Mouse (Mus musculus) heart, adult 8-10 months (tissue): ENCODE results near the gene Rai14. TPM values are rescaled to one million over a fixed set of nuclear protein-coding genes. Genes with fewer than 3 reads are reported as not detected.

Experiments used
- DNase-seq: peaks from one replicate; pipeline ENCODE4 v3.0.0; 2022; ENCODE audit warnings: low spot score
- total RNA-seq, 4 experiments: library from RNA; stranded (reverse); gene quantifications; 2 replicates each; pipeline ENCODE4 v1.2.4; 2022

Rai14 gene
- total RNA-seq, 4 experiments from 2014 or later: 3.3 to 4.1 (median 3.6) TPM

DNA sequence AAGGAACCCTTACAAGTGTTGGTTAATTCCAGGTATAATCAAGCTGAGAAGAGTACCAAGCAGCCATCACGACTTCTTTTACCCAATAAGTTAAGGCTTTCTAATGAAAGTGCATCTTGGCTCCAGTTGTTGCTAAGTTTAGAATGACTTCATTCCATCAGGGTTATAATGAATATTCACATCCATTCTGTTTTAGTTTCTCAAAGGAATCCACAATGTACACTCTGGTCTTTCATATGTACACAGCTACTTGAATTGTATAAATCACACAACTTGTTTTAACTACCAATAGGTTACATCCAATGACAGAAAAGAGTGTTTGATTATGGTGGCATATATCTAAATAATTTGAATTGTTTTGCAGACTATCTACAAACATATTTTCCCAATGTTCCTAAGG, 59.7 kb downstream of the Rai14 start:
- DNase-seq: no peak

DNA sequence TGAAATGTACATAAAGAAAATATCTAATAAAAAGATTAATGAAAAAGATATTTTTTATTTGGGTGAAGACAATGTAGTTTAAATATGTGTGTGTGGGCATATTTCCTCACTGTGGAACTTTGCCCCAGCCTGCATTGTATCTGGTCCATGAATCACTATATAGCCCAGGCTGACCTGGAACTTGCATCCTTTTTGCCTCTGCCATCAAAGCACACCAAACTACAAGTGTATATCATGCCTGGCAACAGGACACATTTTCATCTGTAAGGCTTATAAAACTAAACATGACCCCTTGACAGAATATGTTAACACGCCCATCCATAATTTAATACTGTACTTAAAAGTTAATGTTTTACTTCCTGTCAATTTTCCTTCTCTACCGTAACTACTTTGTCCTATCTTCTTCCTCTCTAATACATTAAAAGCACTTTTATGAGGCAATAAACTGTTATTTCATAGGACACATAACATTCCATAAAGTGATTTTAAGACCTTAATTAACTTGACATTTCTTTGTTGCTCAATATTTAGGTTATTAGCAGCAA, 61.4 kb downstream of the Rai14 start:
- DNase-seq: no peak

DNA sequence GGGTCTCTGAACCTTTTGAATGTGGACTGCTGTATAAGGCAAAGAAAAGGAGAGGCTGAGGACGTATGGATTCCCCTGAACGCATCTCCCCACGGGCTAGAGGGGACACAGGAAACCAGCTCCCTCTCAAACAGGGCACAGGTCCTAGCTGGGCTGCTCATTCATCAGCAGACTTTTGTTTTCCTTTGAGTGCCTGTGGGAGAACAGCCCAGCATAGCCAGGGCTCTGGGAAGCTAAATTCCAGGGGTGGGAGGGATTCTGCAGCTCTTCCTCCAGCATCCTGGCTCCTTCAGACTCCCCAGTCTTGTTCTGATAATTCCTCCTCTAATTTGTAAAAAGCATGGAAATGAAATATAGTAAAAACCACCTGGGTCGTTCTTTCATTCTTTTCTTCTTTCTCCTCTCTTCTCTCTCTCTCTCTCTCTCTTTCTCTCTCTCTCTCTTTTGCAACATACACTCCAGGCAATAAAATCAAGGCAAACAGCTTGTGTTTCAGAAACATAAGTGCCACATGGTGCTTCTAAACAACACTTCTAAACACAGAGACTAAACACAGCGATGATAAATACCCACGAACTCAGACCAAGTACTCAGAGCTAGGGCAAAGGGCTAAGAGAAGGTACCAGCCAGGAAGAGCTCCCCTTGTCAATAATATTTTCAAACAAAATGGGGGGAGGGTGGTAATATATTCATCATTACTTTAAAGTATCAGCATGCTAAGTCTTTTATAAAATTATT, 65.9 kb downstream of the Rai14 start:
- no peak for DNase-seq

DNA sequence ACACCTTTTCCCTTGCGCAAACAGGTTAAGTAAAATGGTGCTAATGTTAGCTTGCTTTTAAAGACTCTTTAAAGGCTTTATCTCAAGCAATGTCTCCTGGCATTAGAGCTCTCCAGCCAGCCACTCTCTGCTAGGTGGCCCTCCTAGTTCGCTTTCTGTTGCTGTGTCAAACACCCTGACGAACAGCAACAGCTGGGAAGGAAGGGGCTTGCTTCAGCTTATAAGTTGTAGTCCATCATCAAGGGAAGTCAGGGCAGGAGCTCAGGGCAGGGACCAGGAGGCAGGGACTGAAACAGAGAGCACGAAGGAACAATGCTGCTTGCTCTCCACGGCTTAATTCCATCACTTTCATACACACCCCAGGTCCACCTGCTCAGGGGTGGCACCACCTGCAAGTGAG, 68.1 kb downstream of the Rai14 start:
- no peak for DNase-seq

DNA sequence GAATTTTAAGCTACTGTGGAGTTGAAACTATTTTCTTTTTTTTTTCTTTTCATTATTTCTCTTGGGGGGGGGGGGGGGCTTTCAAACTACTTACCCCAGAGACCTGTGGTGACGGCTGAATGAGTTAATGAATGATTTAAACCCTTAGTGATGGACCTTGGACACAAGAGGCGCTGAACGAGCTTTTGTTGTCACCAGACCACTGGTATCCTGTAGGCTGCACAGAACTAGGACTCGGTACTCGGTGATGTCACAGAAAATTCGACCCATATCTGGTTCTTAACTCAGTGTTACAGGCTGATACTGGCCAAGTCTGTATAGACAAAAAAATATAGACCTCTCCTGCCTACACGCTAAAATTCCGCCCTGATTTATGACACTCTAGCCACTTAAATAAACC, 69.3 kb downstream of the Rai14 start:
- no peak for DNase-seq

DNA sequence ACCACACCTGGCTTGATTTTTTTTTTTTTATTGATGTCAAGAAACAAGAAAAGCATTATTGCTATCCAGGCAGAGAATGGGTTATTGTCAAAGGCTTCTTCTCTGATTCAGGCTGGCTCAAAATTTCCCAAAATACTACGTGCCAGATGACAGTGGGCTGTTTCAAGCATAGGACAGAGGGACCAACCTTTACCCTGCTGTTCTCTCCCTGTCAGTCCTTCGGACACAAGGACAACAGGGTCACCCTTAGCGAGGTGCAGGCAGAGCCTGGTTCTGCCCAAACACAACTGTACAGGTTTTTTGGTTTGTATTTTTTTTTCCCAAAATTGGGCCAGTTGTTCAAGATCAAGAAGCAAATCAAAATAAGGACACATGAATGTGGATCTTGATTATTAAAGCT, 70.6 kb downstream of the Rai14 start:
- no peak for DNase-seq

DNA sequence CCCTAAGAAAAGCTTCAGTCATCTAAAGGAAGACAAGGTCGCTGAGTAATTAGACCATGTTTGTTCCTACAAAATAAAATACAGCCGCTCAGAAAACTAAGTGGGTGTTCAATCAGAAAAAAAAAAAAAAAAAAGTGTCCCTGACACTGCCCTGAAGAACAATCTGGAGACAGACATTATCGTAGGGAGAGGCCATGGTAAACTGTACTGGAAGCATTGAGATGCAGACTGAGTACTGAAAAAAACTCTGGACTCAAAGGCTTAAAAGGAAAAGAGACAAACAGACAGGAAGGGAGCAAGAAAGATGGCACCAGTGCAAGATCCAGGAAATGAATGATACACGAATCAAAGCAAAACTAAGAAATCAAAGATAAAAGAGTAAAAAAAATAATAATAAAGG, 71.2 kb downstream of the Rai14 start:
- no peak for DNase-seq

DNA sequence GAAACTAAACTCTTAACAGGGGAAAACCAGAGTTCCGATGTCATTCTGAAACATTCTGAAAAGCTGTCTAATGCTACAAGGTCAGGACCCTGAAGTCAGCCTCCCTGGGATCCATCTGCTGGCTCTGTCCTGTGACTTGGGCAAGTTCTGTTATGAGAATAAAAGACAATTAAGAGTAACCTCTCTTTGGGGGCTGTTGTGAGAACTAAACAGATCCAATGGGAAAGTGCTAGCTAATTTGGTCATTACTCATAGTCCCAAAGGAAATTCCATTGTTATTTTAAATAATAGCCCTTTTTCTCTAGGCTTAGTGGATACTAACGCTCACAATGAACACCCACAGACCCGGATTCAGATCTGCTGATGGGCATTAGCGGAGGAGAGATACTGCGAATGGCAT, 72.0 kb downstream of the Rai14 start:
- DNase-seq: no peak

DNA sequence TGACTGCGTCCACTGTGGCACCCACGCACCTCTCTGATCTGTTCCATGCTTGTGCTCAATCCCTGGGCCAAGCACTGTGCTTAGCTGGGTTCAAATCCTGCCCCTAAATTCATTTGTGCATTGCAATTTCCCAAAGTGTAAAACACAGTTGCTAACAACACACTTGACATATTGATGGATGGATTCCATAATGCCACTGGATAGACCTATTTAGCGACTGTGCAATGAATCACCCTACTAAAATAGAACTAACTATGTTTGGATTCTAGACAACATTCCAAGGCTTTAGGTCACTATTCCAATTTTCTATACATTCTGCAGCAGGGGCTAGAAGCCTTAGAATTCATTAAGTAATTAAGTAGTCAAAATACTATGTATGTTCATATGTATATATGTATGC, 73.7 kb downstream of the Rai14 start:
- no peak for DNase-seq

DNA sequence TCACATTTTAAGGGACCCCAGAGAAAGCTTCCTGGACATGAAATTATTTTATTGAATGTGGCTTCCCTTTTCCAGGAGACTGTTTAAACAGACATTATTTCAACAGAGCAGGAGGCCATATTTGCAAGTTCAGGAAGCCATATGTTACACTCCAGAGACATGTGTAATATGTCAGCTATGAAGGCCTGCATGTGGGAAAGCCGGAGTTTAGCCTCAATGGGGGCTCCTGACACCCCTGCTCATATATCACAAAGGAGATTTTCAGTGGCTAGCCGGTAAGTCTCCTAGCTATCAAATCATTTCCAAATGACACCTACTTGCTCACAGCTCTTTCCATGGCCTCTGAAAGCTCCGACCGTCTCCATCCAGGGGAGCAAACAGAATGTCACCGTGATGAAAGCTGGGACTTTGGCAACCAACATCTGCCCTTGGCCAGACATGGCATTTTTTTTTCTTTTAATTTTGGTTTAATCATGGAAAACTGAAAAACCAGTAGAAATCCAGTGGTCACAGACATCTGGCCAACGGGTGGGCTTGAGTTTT, 77.1 kb downstream of the Rai14 start:
- DNase-seq: no peak

DNA sequence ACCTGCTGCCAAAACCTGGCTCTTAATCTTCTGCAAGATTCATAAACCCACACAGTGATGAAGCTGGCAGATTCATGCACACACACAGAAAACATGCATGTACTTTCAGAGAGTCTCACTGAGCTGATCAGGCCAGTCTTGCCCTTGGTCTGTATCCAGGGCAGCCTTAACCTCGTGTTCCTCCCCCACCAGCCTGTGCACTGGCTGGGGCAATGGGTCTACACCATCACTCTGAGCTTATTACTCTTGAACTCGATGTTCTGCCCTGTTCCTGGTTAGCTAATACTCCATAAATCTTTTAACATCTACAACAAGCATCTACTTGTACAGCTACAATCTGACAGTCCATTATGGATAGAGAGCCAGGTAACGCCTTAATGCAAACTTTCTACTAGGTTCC, 77.6 kb downstream of the Rai14 start:
- no peak for DNase-seq

DNA sequence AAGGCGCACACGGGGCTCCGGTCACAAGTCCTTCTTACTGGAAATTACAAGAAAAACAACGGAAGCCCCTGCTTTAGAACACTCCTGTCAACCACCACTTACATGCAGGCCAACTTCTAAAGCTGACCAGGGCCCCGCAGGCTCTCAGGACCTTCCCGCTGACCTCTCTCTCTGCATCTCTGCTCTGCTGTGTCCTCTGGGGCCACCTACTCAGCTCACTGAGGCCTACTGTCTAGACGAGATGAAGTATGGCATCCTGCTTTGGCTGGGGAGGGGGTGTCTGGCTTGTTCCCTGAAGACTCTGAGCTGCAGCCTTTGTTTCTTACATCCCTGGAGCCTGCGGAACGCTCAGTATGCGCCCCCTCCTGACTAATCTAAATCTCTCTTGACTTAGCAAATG, 79.3 kb downstream of the Rai14 start:
- DNase-seq: no peak

DNA sequence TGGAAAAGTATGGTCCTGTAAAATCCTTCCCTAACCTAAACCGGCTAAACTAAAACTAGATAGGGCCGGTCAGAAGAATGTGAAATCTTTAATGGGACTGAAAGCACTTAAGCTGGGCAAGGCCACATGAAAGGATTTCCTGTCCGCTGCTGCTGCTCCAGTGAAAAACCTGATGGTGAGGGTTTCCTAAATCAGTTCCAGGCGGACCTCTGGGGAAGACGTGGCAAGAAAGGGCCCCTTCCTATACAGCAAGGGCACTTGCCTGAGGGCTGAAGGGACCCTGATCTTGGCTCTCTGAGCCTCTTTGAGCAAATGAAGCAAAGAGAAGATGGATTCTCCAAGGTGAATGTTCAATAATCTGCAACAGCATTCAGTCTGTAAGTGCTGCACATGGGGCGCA, 80.2 kb downstream of the Rai14 start:
- no peak for DNase-seq

DNA sequence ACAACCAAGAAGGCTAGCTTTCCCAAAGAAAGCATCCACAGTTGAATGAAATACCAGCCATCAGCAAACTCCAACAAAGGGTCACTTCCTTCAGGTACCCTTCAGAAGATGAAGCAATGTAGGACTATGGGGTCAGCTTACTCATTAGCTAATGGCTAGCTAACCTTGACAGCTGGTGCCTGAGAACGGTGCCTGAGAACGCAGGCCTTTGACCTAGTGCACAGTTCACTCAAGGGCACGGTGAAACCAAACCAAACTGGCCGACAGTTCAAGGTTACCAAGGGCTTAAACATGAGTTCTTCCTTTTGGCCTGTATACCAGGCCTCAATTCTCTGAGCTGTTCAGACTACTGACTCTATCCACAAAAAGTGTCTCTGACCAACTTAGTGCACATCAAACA, 81.0 kb downstream of the Rai14 start:
- DNase-seq: no peak

DNA sequence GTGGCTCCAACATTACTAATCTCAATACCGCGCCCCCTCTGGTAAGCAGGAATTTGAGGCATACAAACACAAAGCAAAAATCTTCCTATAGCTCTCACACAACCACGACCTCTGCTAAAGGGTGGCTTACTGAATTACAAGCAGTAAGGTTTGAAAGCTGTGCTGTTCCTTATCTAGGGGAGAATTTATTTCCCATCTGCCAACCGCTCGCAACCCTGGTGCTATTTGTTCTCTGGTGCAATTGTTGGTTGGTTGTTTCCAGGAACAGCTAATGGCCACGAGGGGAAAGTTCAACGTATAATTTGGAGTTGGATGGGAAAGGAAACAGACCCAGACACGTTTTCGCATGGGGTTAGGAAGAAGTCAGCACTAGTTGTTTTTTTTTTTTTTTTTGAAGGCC, 81.8 kb downstream of the Rai14 start:
- no peak for DNase-seq

DNA sequence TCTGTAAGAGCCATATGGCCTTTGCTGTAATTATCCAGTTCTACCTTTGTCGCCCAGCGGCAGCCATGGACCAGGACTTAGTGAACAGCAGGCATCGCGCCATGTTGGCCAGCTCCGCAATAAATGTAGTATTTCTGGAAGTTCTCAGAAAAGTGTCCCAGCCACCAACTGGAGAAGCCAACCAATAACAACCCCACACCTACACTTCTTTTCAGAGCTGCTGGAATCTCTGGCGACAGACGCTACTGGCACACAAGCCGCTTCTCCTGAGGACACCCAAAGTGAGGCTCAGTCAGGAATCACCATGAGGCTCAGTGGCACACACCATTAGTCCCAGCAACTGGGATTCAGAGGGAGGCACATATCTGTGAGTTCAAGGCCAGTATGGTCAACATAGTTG, 82.4 kb downstream of the Rai14 start:
- DNase-seq: no peak

DNA sequence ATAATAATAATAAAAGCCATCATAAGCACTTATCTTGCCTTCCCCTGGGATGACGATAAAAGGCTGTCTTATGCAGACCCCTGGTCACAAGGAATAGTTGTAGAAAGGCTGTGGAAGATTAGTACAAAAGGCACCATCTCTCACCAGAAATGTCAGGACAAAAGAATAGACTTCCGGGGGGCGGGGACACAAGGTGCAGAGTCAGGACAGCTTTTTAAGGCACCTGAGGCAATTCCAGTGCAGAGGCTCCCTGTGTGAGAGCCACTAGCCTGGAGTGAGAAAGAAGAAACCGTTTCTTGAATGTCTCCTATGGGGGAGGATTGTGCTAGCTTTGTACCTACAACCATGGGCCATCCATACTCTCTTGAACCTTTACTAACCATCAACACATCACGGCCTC, 82.9 kb downstream of the Rai14 start:
- DNase-seq: no peak

DNA sequence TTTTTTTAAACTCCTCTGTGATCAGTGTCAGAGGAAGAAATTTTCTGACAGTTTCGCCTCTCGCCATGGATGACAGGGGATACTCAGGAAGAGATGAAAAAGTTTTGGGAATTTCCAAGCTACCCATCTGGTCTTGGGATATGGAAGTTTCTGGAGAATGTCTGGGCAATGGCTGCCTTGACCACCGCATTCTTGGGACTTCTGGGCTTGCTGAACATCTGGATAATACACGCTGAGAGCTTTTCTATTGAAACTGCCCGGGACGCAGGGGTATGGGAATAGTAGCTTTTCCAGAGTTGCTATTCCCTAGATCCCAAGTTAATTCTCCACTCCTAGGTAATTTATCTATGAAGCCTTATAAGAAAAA, 85.5 kb downstream of the Rai14 start:
- DNase-seq: no peak

DNA sequence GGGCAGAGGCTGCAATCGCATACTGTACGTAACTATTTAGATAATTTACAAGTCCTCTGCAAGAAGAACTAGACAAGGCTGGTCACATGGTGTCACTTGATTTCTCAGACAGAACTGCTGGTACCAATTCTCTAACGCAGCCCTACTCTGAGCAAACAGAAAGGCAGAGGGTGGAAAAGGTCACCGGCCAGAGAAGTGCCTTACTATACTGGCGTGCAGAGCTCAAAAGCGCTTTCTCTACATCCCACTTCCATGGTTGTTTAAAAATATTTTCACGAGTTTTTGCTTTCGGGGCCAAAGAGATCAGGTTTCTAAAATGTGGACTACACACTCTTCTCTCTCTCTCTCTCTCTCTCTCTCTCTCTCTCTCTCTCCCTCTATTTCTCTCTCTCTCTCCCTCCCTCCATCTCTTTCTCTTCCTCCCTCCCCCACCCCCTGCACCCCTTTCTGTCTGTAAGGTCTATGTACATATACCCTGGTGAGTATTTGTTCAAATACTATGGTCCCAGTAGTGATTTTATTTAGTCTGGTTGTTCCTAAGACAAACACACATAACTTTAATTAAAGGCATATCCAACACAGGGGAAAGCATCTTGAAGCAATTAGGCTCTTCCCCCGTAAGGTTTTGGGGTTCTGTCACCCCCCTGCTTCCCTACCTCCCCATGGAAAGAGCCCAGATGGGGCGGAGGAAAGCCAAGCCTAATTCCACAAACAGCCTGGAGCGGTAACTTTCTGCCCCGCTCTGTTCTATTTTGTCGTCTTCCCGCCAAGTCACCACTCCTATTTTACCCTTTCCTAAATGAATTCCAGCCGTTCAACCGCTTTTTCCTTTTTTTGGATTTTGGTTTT, 86.1 kb downstream of the Rai14 start:
- no peak for DNase-seq

DNA sequence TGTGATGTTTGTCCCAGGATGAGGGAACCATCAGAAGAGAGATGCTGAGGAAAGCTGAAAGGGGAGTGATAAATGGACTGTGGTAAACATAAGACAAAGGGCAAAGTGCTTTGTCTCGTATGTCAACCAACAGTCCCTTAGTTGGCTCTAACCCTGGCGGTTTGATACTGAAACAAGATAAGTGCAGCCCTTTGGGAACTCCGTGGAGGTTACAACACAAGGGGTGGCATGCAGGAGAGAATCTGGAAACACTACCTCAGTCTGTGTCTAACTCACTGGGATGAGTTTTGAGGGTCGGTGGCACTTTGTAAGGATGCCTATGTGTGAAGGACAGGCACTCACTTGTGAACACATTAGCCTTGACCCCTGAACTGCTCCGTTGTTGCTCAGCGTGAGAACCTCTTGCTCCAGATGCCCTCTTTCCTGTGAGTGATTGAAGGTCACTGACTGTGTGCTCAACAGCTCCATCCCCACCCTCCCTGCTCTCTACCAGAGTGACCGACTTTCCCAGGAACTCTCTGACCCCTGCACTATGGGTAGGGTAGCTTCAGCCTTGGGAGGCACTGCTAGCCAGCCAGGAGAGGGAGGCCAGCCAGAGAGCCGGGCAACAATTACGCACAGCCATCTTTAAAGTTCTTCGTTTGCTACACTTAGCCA, 90.7 kb downstream of the Rai14 start:
- no peak for DNase-seq

DNA sequence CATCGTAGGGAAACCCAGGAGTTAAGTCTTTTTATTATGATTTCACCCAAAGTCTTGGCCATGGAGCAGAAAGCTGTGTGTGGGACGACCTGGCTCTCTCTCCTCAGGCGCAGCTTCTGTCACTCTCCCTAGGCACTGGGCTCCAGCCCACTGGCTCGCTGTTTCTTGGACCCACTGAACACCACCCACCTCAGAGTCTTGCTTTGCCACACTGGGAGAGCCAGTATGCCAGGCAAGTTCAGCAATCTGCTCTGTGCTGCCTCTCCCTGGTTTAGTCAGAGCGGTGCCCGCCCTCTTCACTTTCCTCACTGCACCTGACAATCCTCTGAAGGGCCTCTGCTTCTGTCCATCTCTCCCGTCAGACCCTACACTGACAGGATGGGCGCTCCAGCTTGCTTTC, 93.2 kb downstream of the Rai14 start:
- no peak for DNase-seq

DNA sequence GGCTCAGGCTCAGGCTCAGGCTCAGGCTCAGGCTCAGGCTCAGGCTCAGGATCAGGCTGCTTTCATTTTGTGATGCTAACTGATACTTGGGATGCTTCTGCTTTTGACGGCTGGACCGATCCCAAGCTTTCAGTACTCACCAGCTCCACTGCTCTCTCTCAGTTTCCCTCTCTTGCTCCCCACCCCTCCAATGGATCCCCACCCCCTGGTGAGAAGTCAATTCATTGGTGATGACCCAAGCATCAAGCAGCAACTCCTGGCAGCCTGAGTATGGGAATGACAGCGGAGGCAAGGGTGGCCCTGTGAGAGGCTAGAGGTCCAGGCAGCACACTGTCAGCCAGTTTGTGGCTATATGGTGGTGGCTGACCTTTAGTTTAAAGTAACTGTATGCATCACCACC, 94.7 kb downstream of the Rai14 start:
- DNase-seq: no peak
